Mouse (Mus musculus) kidney, adult 2 months (tissue): ENCODE measurements around the gene Asb18.

ENCODE experiments used
- CTCF ChIP-seq: fragments of 200-500 bp; conservative IDR thresholded peaks from 2 replicates; pipeline ENCODE4 v1.5.1; 2011; ENCODE audit warnings: low read depth, mild to moderate bottlenecking, control low read depth, low read length, moderate library complexity, mixed read lengths; ENCODE audit not compliant: insufficient read depth, insufficient read length
- POLR2A ChIP-seq: fragments of 200-500 bp; IDR thresholded peaks from one replicate; pipeline ENCODE4 v1.6.1; 2011; ENCODE audit warnings: low read depth, low read length, control low read depth

- TF ChIP-seq CTCF (no peak), POLR2A (no peak)
Observed at GRCm38 (mm10) chr1:89940961-89941524, 73.4 kb downstream of the Asb18 start.
